ENCODE assay signal across 8 mouse cellular contexts in the genomic region with DNA sequence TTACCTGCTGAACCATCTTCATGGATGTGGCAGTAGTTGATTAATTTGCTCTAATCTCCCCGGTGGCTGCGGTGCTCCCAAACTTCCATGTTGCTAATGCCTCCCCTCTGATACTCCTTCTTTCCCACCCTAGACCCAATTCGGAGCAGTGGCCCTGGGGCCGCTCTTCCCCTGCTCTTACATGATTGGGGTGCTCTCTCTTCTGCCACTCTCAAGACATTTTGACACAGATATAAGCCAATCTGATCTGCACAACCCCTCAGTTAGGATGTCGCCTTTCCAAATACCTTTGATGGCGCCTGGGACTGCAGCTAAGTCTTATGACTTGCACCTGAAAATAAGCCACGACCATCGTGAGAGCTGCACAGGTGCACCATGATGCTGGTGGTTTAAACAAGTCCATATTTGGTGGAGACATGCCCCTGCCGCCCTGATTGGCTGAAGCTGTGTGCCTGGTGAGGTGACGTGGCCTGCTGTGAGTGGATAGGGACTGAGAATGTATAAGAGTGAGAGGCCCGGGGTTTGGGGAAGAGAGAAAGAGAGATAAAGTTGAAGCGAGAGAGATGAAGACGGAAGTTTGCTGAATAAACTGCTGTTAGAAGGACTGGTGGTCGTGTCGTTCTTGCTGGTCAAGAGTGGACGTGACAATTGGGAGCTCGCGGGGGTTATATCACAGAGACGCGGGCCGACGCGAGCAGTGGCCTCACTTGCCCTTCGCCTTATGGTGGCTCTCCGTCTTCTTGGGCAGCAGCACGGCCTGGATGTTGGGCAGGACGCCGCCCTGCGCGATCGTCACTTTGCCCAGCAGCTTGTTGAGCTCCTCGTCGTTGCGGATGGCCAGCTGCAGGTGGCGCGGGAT. TPM values are rescaled to one million over a fixed set of nuclear protein-coding genes. Genes with fewer than 3 reads are reported as not detected.
A peak's percentile ranks its signal among the peaks of the same experiment; 100 is the strongest.
DNase-seq lines count a peak whose midpoint lies in the region; ATAC-seq and TF ChIP-seq lines count a peak whose summit lies in the region.
"Not testable (repeated sequence)": the region's sequence is repeated elsewhere in the genome, so short reads cannot be mapped to it uniquely, and the experiment has no call there.
"Had no signal": no experiment of that assay in that cellular context is flagged by ENCODE, and none has a peak within 500 bp of the region (broad histone marks: within the 10 kb centered on the region; RNA-seq: fewer than 3 reads in every experiment).

No protein-coding gene starts in this region.

- not testable (repeated sequence) for H3K9me3 ChIP-seq in embryonic facial prominence, embryonic 10.5 days; forebrain, embryonic 14.5 days (replicated peaks; ENCODE audit: control insufficient read depth, low read length); heart, embryonic 16.5 days (replicated peaks; ENCODE audit: control insufficient read depth, low read length); intestine, postnatal 0 days (ENCODE audit: control insufficient read depth); limb, embryonic 15.5 days; neural tube, embryonic 13.5 days

- H3K27me3 ChIP-seq in embryonic facial prominence, embryonic 10.5 days (replicated peaks; ENCODE audit: low read depth, poor library complexity, severe bottlenecking), result peaks cover 19% of the 10 kb centered on the region
- not testable (repeated sequence) for H3K27me3 ChIP-seq in forebrain, embryonic 14.5 days (replicated peaks; ENCODE audit: control insufficient read depth, insufficient read depth, low read length); heart, embryonic 16.5 days (ENCODE audit: control insufficient read depth, insufficient read depth, low read length); intestine, postnatal 0 days (replicated peaks; ENCODE audit: control insufficient read depth, insufficient read depth, low read length); limb, embryonic 15.5 days; neural tube, embryonic 13.5 days

- not testable (repeated sequence) for H3K36me3 ChIP-seq in embryonic facial prominence, embryonic 10.5 days (replicated peaks); forebrain, embryonic 14.5 days (ENCODE audit: control insufficient read depth, insufficient read depth, low read length); heart, embryonic 16.5 days (ENCODE audit: control insufficient read depth, insufficient read depth); intestine, postnatal 0 days (ENCODE audit: control insufficient read depth, insufficient read depth); limb, embryonic 15.5 days; neural tube, embryonic 13.5 days

- not testable (repeated sequence) for TF ChIP-seq CTCF in intestine, postnatal 0 days (IDR thresholded peaks at IDR 0.05; ENCODE audit: low read depth)

- DNase-seq in embryonic facial prominence, embryonic 10.5 days (ENCODE audit: low spot score); forebrain, embryonic 14.5 days (ENCODE audit: low spot score): not testable (repeated sequence)

- not testable (repeated sequence) for H3K27ac ChIP-seq in embryonic facial prominence, embryonic 10.5 days (replicated peaks); forebrain, embryonic 14.5 days (ENCODE audit: low read depth, low read length); heart, embryonic 16.5 days (ENCODE audit: low read length); intestine, postnatal 0 days (ENCODE audit: low read depth, low read length); limb, embryonic 15.5 days; neural tube, embryonic 13.5 days (replicated peaks)

- H3K4me2 ChIP-seq in forebrain, embryonic 14.5 days (ENCODE audit: low read length), result peak overlapping the region; percentile 47
- peak overlapping the region; percentile 65 for H3K4me2 ChIP-seq in heart, embryonic 16.5 days (ENCODE audit: low read depth, low read length)
- H3K4me2 ChIP-seq in intestine, postnatal 0 days (replicated peaks; ENCODE audit: low read depth), result peak overlapping the region; percentile 61
- peak overlapping the region; percentile 49 for H3K4me2 ChIP-seq in limb, embryonic 15.5 days
- peak overlapping the region; percentile 57 for H3K4me2 ChIP-seq in neural tube, embryonic 13.5 days

- 42% methylated on average over 36 of the region's 36 CpGs for WGBS in embryonic facial prominence, embryonic 10.5 days
- 69% methylated on average over 22 of the region's 36 CpGs for WGBS in forebrain, embryonic 14.5 days
- 41% methylated on average over 31 of the region's 36 CpGs for WGBS in heart, embryonic 16.5 days
- WGBS in intestine, postnatal 0 days, result 56% methylated on average over 23 of the region's 36 CpGs
- WGBS in limb, embryonic 15.5 days, result 48% methylated on average over 29 of the region's 36 CpGs
- WGBS in neural tube, embryonic 13.5 days, result 49% methylated on average over 31 of the region's 36 CpGs

- peak overlapping the region; percentile 47 for H3K4me3 ChIP-seq in embryonic facial prominence, embryonic 10.5 days
- not testable (repeated sequence) for H3K4me3 ChIP-seq in forebrain, embryonic 14.5 days (ENCODE audit: low read depth, low read length)
- H3K4me3 ChIP-seq in heart, embryonic 16.5 days (ENCODE audit: low read length), result peak overlapping the region; percentile 46; the same call in 1 of the 2 replicates
- H3K4me3 ChIP-seq in intestine, postnatal 0 days (ENCODE audit: low read depth, low read length), result 0 out of 2 replicates have a peak overlapping the region, but pooled peaks have one; percentile 11
- peak overlapping the region; percentile 31 for H3K4me3 ChIP-seq in limb, embryonic 15.5 days
- peak overlapping the region; percentile 33 for H3K4me3 ChIP-seq in neural tube, embryonic 13.5 days

- not testable (repeated sequence) for H3K4me1 ChIP-seq in embryonic facial prominence, embryonic 10.5 days; forebrain, embryonic 14.5 days (ENCODE audit: control insufficient read depth, insufficient read depth, low read length); heart, embryonic 16.5 days (ENCODE audit: control insufficient read depth, insufficient read depth, low read length); intestine, postnatal 0 days (replicated peaks; ENCODE audit: control insufficient read depth, insufficient read depth, low read length); limb, embryonic 15.5 days; neural tube, embryonic 13.5 days (replicated peaks)

- ATAC-seq in forebrain, embryonic 14.5 days, result peak; percentile 72
- peak; percentile 49; the same call in 1 of the 2 replicates for ATAC-seq in heart, embryonic 16.5 days (replicated peaks; ENCODE audit: extremely low read depth, insufficient read depth, low FRiP score)
- not testable (repeated sequence) for ATAC-seq in intestine, postnatal 0 days; limb, embryonic 15.5 days (ENCODE audit: insufficient number of reproducible peaks, low FRiP score, low TSS enrichment, low read depth)
- ATAC-seq in megakaryocyte progenitor cell, adult 5-6 weeks (replicated peaks; ENCODE audit: poor library complexity), result peak; percentile 95
- peak; percentile 59 for ATAC-seq in neural tube, embryonic 13.5 days (ENCODE audit: low read depth)

- peak overlapping the region; percentile 43; the same call in 1 of the 2 replicates for H3K9ac ChIP-seq in forebrain, embryonic 14.5 days (ENCODE audit: low read length)
- H3K9ac ChIP-seq in heart, embryonic 16.5 days (ENCODE audit: low read length); intestine, postnatal 0 days (ENCODE audit: low read depth, low read length); limb, embryonic 15.5 days; neural tube, embryonic 13.5 days: not testable (repeated sequence)

RNA-seq across cellular contexts. Expression of a gene that starts 31.4 kb away (rescaled TPM):
- 0.33 and 0.67 TPM in 2 replicates for polyA plus RNA-seq in embryonic facial prominence, embryonic 10.5 days (2016; fragmentation: Nextera tagmentation; extraction: Ambion mirVana)
- 0.91 and 1.1 TPM in 2 replicates for polyA plus RNA-seq in forebrain, embryonic 14.5 days (2014; fragmentation: Nextera tagmentation; extraction: Ambion mirVana)
- 1.2 and 1.7 TPM in 2 replicates for polyA plus RNA-seq in heart, embryonic 16.5 days (2015; fragmentation: Nextera tagmentation; extraction: Ambion mirVana)
- 5.0 and 6.1 TPM in 2 replicates for polyA plus RNA-seq in intestine, postnatal 0 days (2015; fragmentation: Nextera tagmentation; extraction: Ambion mirVana)
- 3.5 and 4.2 TPM in 2 replicates for polyA plus RNA-seq in limb, embryonic 15.5 days (2015; fragmentation: Nextera tagmentation; extraction: Ambion mirVana)
- not detected in 2 replicates for total RNA-seq in megakaryocyte progenitor cell, adult 5-6 weeks (2015)
- total RNA-seq in megakaryocyte progenitor cell, adult 5-6 weeks (2017), result not detected in 2 replicates
- 0.50 and 0.92 TPM in 2 replicates for polyA plus RNA-seq in neural tube, embryonic 13.5 days (2015; fragmentation: Nextera tagmentation; extraction: Ambion mirVana)
- polyA plus RNA-seq: macrophage had no signal
